Mouse (Mus musculus) testis, postnatal 10 days (tissue): ENCODE results near the gene Glrp1.
A peak's percentile ranks its signal among the peaks of the same experiment; 100 is the strongest.

ENCODE experiments used
- DNase-seq: peaks from one replicate; pipeline ENCODE4 v3.0.0; 2021; ENCODE audit warnings: low spot score

Glrp1 gene

DNA sequence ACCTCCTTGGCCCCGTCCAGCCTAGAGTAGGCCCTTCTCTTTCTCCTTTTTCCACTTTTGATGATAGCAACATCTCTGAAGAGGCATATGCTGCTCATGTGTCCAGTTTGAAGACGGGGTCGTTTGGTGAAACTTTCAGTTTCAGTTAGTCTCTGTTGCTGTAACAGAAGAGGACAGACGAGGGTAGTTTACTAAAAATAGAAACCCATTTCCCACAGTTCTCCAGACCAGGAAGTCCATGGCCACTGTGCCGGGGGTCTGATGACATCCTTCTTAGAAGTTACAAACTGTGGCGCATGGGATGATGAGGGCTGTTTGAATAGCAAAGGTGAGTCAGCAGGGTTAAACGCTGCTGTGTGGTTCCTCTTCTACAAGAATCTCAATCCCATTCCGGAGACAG, at the start of gene Glrp1:
Gene Glrp1 (minus strand): TSS at position 278 of the 400 bp plus-strand sequence.
- no peak for DNase-seq

DNA sequence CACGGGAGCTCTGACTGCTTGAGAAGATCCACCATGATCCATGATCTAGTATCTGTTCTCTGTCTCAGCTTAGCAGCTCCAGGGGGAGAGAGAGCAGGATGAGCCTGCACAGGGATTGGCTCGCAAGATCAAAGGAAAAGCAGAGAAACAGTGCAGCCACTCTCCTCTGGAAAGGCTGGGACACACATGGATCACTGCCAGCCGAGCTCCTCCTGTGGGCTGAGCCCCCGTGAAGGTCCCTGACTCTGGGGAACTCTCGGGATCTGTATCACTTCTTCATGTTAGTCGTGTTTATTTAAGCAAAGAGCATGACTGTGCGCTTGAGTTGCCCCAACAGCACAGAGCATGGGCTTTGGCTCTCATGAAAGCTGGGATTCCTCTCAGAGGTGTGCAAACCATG, 49.4 kb upstream of the Glrp1 start:
- peak; percentile 45 for DNase-seq

DNA sequence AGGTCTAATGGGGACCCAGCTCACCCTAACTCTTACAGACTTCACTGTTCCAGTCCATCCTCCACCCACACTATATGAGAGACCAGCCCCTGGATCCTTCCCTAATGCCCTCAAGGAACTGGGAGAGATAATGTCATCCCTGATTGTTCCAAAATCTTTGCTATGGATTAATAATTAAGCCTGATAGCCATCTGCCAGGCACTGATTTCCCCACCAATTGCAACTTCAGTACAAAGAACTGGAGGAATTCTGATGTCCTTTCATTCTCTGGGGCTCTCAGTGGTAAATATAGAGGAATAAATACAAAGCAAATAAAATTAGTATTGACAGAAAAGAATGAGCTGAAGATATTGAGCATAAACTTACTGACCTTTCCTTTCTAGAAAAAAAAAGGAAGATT, 48.9 kb upstream of the Glrp1 start:
- DNase-seq: no peak

DNA sequence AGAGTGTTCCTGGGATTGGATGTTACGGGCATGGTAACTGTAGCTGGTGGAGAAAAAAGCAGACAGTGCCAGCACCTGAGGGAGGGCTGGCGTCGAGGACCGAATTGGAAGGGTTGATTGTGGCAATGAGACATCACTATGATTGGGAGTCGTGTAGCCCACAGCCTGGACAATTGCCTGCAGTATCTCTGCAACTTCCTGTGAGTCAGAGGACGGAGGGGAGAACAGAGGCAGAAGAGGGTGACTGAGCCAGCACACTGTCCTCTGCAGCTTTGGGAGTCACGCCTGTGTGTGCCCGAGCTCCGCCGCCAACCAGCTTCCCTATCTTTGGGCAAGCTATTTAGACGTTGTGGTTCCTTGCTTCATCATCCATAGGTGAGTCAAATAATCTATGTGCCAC, 46.5 kb upstream of the Glrp1 start:
- DNase-seq: no peak

DNA sequence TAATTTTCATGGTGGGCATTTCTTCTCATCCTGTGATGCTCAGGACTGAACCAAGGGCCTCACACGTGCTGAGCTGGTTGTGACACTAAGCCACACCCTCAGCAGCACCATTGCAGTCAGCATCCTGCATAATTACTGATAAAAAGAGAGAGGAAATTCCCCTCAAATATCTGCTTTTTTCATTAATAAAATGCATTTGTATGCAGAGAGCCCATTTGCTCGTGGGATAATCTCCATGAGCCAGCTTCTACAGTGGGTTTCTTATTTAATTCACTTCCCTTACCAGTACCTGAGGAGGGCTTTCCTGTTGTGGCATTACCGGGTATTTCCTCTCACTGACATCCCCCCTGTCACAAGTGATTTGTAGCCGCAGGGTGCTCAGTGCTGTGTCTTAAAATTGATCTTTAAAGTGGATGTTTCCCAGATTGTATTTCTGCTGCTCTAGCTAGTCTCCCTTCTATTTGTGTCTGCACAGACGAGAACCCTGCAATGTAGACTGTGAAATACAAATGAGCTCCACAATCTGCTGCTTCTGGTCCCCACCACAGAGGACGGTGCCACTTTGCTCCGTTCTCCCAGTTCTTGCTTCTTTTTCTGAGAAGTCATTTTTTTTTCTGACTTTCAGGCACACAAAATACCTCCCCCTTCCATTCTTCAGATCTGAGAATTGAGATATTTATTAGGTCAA, 43.8 kb upstream of the Glrp1 start:
- no peak for DNase-seq

DNA sequence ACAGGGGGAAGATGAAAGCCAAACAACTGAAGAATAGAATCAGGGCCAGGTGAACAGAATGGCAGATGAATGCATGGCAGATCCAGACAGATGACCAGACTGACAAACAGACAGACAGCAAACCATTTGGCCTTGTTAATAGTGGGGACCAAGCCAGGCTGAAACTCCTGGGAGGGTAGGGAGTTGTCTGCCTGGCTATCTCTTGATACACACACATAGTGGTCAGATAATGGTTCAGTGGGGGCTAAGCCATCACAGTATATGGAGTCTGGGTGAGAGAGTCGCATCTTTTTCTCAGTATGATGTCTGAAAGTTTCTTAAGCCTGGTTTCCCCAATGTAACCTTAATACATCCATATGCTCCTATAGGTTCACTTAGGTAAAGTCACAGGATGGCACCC, 39.4 kb upstream of the Glrp1 start:
- no peak for DNase-seq

DNA sequence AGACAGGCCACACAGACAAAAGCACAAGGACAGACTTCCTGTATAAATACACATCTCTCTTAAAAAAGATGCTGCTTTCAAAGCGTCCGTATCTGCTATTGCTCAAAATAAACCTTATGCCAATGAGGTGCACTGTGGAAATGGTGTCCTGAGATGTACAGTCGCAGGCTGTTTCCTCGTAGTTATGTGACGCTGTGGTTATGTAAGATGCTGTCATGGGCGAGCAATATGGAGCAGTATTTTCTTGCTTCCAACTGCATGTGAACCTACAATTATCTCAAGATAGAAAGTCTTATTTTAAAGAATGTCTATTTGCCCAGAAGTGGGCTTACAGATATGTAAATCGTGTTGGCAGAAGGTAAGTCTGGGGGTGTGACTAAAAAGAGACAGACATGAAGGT, 37.3 kb upstream of the Glrp1 start:
- DNase-seq: no peak

DNA sequence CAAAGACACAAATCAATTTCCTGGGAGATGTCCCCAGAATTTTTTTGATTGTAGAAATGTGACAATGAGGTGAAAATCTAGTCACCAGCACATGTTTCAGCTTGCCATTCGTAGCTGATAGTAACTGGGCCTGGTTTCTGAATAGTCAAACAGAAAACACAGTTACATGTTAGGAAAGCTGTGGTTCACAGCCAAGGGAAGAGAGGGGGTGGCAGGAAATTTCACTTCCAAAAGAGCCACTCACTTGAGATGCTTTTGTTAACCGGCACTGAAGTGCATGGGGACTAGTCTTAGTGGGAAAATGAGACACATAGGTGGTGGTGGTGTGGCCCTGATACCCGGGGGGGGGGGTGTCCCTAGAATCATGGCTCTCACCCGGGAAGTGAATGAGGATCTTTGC, 33.7 kb upstream of the Glrp1 start:
- DNase-seq: no peak

DNA sequence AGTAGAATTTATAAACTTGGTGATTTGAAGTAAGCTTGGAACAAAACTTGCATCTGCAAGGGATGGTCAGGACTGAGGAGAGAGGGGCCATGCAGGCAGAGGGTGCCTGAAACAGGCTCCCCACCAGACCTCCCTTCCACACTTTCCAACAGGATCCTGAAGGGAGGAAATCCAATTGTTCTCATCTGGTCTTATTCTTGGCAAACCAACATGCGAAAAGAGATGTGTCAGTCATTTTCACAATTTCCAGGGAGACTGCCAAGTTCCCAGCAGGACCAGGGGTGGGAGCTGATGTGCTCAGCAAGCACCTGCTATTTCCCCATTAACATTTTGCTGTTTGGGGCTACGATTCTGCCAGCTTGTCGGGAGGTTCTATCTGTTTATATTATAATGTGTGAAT, 30.0 kb upstream of the Glrp1 start:
- no peak for DNase-seq

DNA sequence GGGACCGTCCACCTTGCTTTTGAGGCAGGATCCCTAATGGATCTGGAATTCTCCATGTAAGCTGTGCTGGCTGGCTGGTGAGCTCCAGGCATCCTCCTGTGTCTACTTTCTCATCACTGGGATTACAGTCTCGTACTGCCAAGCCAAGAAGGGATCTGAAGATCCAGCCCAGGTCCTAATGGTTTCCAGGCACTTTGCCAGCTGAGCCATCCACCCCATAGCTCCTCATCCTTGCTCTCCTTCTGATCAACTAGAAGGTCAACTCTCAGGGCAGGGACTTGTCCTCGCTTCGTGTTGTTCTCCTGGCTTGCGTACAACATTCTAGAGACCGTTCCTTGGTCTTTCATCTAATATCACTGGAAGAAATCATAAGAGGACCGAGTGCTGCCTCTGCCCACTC, 29.4 kb upstream of the Glrp1 start:
- DNase-seq: no peak

DNA sequence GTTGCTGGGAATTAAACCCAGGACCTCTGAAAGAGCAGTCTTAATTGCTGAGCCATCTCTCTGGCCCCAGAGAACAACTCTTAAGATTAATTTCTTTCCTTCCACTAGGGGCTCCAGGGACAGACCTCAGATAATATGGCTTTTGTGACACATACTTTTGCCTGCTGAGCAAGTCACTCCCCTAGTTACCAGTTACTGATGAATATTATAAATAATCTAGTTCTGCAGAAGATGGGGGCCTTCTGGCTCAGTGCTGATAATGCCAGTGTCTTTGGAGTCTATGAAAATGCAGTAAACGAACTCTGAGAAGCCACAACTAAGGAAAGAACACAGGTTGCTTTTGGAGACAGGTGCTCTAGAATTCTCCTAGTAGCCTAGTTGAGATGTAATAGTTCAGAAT, 26.4 kb upstream of the Glrp1 start:
- no peak for DNase-seq

DNA sequence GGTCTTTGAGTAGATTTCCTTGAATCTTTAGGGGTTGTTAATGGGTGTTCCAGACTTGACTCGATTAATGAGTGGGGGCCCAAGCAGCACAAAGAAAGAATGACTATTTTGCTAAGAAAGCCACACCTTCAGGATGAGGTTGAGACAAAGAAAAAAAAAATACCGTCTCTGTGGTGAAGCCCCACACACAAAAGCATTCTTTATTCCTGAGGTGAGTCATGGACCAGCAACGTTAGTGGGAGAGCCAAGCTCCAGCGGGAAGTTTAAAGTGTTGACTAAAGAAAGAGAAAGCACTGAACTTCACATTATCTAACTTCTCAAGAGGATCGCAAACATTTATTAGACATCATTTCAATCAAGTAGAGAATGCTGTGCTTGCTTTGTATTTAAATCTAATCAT, 24.2 kb upstream of the Glrp1 start:
- DNase-seq: no peak

DNA sequence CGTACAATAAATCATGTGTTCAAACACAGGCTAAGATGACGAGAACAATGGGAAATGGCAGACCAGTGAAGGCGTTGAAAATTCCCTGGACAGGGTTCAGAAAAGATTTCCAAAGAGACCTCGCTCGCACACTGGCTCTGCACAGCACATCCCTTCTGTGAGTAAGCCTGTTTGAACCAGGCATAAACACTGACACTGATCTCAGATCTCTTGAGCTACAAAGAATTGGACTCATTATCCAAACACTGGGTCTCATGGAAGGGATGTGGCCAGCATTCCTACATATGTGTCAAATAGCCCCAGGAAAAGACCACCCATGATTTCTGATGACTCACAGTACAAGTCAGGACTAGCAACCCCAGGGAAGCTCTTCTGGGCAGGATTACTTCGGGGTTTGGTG, 16.3 kb upstream of the Glrp1 start:
- DNase-seq: no peak

DNA sequence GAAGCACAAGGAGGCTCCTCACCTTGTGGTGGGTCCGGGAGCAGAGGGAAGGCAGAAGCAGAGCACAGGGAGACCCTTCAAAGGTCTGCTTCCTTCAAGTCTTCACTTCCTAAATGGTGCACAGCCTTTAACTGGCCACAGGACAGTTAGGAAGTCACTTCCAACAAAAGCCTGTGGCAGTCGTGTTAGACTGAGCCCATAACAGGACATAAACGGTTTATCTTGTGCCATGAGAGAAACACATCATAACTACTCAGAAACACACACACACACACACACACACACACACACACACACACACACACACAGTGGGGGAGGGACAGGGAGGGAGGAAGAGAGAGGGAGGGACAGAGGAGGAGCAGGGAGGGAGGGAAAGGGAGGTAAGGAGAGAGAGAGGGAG, 15.8 kb upstream of the Glrp1 start:
- DNase-seq: no peak

DNA sequence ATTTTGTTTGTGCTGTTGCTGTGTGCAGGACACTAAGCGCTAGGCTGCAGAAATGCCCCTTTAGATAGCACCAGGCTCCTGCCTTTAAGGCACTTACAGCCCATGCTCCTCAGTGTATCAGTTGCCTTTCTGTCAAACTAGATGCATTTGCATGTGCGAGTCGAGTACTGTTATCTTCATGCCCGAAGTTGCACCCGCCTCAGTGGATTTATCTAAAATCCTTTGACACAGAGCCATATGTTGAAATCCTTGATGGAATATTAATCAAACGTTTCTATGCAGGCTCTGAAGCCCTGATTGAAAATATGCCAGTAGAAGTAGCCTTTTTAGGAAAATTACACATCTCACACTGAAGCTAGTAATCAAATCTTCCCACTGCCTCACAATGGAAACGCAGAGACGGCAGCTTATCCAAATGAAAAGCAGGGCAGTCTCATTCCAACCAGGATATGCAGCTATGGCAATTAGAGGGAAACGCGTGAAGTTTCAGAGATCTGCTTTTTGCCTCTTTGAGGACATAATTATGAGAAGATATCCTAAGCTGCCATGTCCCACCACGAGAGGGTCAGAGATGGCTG, 11.4 kb upstream of the Glrp1 start:
- no peak for DNase-seq

DNA sequence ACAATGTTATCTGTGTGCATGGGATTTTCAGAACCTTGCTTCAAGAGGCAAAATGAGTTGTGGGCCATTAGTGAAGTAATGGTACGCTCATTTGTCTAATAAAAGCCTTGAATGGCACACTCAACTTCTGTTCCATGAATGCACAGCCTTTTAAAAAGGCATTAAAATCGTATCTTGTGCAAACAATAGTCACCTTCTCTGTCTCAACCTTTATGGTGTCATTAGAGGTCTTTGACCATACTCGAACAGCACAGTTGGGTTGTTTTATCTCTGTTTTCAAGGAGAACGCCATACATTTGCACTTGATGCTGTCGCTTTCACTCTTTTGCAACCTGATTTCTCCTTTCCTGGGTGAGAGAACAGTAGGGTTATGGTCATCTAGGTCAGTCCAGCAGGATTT, 3.7 kb upstream of the Glrp1 start:
- no peak for DNase-seq

DNA sequence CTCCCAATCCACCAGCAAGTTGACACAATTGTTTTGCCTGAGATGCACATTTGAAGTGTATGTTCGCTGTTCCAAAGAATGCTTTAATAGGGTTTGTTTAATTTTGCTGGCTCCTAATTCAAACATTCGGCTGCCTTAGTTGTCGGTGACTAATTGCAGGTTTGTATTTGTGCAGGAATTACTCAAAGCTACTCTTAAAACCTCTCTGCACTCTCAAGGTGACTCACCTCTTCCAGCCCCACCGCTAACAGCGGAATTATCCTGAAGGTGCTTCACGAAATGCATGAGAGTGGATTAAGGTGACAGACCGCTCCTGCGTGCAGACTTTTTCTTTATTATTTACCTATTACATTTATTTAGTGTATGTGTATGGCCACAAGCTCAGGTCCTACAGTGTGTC, 2.0 kb downstream of the Glrp1 start:
- no peak for DNase-seq

DNA sequence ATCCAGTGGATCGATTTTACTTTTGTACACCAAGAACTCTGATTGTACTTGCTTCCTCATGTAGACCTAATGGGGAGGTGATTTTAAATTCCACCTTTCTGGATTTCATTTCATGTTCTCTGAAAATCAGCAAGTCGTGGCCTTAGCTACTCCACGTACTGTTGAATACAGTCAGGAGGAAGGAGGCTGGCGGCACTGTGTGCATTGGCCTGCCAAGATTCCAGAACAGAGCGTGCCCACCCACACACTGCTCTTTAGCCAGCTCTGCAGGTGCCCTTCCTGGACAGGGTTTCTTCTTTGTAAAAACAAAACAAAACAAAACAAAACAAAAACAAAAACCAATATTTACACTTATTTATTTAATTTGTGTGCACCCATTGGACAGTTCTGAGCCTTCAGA, 2.7 kb downstream of the Glrp1 start:
- DNase-seq: no peak

DNA sequence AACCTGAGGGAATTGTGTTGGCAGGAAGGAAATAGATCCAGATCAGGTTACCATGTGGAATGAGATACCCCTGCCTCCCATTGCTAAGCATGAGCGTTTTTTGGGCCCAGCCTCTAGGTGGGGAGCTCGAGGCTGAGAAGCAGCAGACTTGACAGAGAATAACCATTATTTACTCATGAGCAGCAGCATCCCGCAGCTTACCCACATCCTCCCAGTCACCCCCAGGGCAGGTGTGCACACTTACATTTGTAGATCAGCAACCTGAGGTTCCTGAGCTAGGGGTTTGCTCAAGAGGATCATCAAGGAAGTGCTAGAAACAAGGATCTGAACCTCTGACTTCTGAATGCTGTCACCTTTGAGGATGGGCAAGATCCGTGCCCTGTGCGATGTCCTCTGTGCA, 3.5 kb downstream of the Glrp1 start:
- DNase-seq: no peak

DNA sequence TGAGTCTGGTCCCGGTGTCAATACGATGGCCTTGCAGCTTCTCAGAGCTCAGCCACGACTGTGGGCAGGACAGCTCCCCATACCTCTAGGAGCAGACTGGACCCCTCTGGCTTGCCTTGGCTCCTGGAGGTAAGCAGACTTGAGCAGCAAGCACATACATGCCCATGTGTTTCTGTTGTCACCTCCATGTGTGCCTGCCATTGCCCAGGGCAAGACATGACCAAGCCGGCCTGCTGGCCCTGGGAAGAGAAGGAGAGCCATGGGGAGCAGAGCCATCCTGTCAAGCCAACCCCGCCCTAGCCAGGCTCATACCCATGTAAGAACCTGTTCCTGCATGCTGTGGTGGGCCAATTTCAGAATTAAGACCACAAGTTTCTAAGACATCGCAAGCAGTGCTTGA, 4.2 kb downstream of the Glrp1 start:
- no peak for DNase-seq

DNA sequence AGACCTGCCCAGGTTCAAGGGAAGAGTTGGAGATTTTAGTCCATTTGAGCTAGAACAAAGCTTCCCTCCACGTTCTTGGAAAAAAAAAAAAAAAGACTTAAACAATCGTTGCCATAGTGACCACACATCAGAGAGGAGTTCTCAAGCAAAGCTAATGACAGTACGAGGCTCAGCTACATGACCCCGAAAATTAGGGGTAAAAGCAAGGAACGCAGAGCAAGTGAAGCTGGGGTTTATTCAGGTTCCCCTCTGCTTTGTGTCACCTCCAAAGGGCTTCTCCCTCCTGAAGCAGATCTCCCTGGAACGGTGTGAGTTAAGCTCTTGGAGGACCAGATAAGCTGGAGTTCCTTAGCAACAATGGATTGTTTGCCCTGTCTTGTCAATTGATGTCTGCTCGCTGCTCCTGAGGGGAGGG, 5.3 kb downstream of the Glrp1 start:
- DNase-seq: no peak

DNA sequence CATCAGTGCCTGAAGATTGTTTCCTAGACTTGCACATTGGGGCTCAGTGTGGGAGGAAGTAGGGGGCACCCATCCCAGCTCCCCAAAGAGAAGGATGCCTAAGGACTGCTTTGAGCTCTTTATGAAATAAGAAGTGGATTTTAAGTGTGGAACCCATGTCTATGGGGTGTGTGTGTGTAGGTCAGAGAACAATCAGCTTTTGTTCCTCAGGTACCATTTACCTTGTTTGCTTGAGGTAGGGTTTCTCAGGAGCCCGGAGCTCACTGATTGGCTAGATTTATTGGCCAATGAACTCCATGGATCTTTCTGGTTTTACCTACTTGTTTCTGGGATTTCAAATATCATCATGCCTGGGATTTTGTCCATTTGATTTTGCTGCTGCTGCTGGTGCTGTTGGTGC, 7.0 kb downstream of the Glrp1 start:
- no peak for DNase-seq

DNA sequence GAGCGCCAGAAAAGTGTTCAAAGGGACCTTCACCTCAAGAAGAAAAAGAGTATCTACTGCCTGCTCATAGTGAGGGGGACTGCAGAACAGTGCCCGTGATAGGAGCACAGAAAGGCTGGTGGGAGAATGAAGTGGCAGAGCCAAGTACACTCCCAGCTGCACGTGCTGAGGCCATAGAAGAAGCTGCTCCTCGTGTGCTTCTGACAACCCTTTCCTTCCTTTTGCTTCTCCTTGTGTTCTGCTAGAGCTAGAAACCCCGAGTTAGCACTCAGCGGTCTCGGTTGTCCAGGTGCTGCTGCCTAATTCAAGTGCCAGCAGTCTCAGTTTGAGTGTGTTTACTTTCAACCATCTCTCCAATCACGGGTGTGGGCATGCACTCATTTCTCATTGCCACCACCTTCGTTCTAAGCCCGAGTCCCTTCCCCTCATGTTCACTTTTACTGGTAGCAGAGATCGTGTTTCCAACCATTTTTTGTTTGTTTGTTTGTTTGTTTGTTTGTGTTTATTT, 10.6 kb downstream of the Glrp1 start:
- no peak for DNase-seq

DNA sequence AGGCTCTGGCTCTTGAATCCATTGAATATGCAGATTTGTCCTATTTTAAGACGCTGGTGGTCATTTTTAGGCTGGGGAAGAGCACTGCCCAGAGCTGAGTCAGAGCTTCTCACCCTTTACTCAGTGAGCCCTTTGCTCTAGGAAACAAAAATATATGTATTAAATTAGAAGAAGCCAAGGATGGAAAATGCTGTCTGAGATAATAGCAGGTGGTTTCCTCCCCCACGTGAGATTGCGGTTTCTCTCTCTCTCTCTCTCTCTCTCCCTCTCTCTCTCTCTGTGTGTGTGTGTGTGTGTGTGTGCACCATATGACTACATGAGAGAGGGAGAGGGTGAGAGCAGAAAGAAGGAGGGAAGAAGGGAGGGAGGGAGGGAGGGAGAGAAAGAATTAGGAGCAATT, 12.5 kb downstream of the Glrp1 start:
- DNase-seq: no peak
